Mouse (Mus musculus) layer of hippocampus, postnatal 36 days (tissue): Measurements from ENCODE around the gene Serpina3a. TPM values are rescaled to one million over a fixed set of nuclear protein-coding genes. Genes with fewer than 3 reads are reported as not detected.

Experiments used
- DNase-seq, 2 experiments: peaks; one replicate each; pipeline ENCODE4 v3.0.0; 2022
- total RNA-seq, 2 experiments: library from RNA; stranded (reverse); gene quantifications; 2 replicates each; pipeline ENCODE4 v1.2.3; 2021

Gene Serpina3a
- total RNA-seq, 2 experiments from 2014 or later: not detected

- no peak for DNase-seq
Measured at GRCm38 (mm10) chr12:104143286-104143685, 30.8 kb downstream of the Serpina3a start.

GRCm38 (mm10) chr12:104145571-104145970 is 33.0 kb downstream of the Serpina3a start:
- DNase-seq: no peak

DNA sequence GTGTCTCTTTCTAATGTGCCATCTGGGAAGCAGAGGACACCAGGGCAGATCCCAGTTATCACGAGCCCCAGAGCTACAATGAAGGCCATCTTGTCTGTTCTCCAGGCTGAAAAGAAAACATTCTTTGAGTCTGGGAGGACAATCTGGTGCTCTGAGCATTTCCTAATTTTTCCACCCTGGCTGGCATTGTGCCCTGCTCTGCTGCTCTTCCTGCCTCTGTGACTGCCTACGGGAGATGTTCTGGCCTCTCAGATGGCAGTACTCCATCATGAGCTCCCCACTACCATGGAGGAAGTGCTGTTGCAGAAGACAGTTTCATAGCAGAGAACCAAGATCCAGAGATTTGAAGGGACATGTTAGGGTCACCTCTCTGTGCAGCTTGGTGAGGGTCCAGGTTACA is 39.5 kb downstream of the Serpina3a start:
- peak; percentile 10 to 32 for DNase-seq

GRCm38 (mm10) chr12:104153041-104153645 is 40.6 kb downstream of the Serpina3a start:
- no peak for DNase-seq

DNA sequence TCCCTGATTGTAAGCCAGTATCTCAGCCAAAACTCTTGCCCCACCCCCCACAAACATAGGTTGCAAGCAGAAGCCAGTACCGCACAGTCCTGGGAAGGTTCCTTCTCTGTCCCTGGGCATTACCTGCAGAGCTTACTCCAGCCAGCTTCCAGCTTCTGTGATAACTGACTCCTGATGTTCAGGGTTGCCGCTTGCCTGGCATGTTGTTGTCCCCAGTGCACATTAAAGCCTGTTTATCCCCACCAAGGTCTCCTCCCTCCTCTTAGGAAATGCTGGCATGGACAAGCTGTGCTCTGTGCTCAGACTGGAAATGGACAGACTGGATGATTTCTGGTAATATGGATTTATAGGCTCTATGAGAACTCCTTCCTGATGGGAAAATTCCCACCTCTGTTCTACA is 41.1 kb downstream of the Serpina3a start, which contains the start of gene Serpina3c:
TSS of gene Serpina3c (minus strand) at position 215 of the 400 bp plus-strand sequence.
- DNase-seq: no peak

Other genes starting within 250 kb of the Serpina3a start
- gene Serpina1a, start 249.2 kb upstream of the Serpina3a start, total RNA-seq: not detected
- gene Serpina1c, start 207.8 kb upstream of the Serpina3a start, total RNA-seq: not detected
- gene Serpina1e, start 153.7 kb upstream of the Serpina3a start, total RNA-seq: not detected
- gene Serpina11, start 122.8 kb upstream of the Serpina3a start, total RNA-seq: not detected
- under 1 TPM in 1 of 2 experiments, not detected in 1; 0.37 TPM for gene Serpina9, start 99.0 kb upstream of the Serpina3a start, total RNA-seq
- under 1 TPM in 1 of 2 experiments, not detected in 1; 0.12 TPM for gene Serpina12, start 68.3 kb upstream of the Serpina3a start, total RNA-seq
- gene Serpina5, start 11.6 kb upstream of the Serpina3a start, total RNA-seq: not detected
- gene Serpina3b, start 15.3 kb downstream of the Serpina3a start, total RNA-seq: not detected
- gene Serpina3c, start 41.1 kb downstream of the Serpina3a start, total RNA-seq: under 1 TPM; 0.23 to 0.45 TPM
- gene Serpina3f, start 101.8 kb downstream of the Serpina3a start, total RNA-seq: under 1 TPM in 1 of 2 experiments, not detected in 1; 0.78 TPM
- 1 to 10 TPM; 1.6 to 3.4 TPM for gene Serpina3g, start 123.5 kb downstream of the Serpina3a start, total RNA-seq
- 1 to 10 TPM in 1 of 2 experiments, not detected in 1; 1.2 TPM for gene Serpina3i, start 150.4 kb downstream of the Serpina3a start, total RNA-seq
- not detected for gene Serpina3j, start 201.8 kb downstream of the Serpina3a start, total RNA-seq
- gene Serpina3k, start 225.8 kb downstream of the Serpina3a start, total RNA-seq: not detected
- gene Serpina3m, start 225.8 kb downstream of the Serpina3a start, total RNA-seq: under 1 TPM; 0.30 to 0.47 TPM